In the genomic region with DNA sequence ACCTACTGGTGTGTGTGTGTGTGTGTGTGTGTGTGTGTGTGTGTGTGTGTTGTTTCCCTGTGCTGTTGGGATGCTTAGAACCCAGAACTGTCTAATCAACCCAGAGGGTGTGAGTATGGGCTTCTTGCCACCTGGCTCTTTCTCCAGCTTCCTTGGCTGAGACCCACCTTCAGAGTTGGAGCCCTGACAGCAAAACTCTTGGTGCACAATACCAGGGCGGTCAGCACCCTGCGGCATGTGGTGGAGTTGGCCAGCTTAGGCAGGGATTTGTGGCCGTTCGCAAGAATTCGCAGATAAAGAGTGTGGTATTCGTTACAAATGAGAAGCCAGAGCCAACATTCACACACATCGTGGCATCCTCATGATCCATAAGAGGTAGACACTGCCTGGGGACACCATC, we compare ENCODE assay signal across 11 mouse cellular contexts.
DNase-seq lines count a peak whose midpoint lies in the region; ATAC-seq and TF ChIP-seq lines count a peak whose summit lies in the region.
"Had no signal": no experiment of that assay in that cellular context is flagged by ENCODE, and none has a peak within 500 bp of the region (broad histone marks: within the 10 kb centered on the region; RNA-seq: fewer than 3 reads in every experiment).

No protein-coding gene starts in this region.

- no peaks in the 10 kb centered on the region for H3K9me3 ChIP-seq in heart, embryonic 12.5 days (replicated peaks)
- H3K9me3 ChIP-seq in liver, postnatal 0 days (ENCODE audit: low read length), result no peaks in the 10 kb centered on the region

- no peaks in the 10 kb centered on the region for H3K36me3 ChIP-seq in heart, embryonic 12.5 days
- no peaks in the 10 kb centered on the region for H3K36me3 ChIP-seq in liver, postnatal 0 days (replicated peaks; ENCODE audit: insufficient read depth, low read length)

- no peak overlapping the region for H3K27ac ChIP-seq in heart, embryonic 12.5 days (ENCODE audit: poor library complexity, severe bottlenecking)
- H3K27ac ChIP-seq in liver, postnatal 0 days (ENCODE audit: low read depth), result no peak overlapping the region
- H3K27ac ChIP-seq: kidney, postnatal 0 days had no signal

- peaks cover 7% of the 10 kb centered on the region; the same call in 1 of the 2 replicates for H3K27me3 ChIP-seq in heart, embryonic 12.5 days (replicated peaks)
- H3K27me3 ChIP-seq in liver, postnatal 0 days (ENCODE audit: insufficient read depth, low read length), result no peaks in the 10 kb centered on the region
- H3K27me3 ChIP-seq: CH12.LX had no signal

- H3K4me2 ChIP-seq in heart, embryonic 12.5 days, result no peak overlapping the region
- H3K4me2 ChIP-seq in liver, postnatal 0 days (ENCODE audit: low read depth, low read length), result no peak overlapping the region

- no peak for TF ChIP-seq EP300 in liver, postnatal 0 days (IDR thresholded peaks at IDR 0.05; ENCODE audit: low read depth)

- no peak for ATAC-seq in heart, embryonic 12.5 days (ENCODE audit: insufficient number of reproducible peaks, low FRiP score)
- no peak for ATAC-seq in liver, postnatal 0 days

- peak; percentile 60 to 66 for DNase-seq in heart, adult 18-20 months
- DNase-seq in testis, postnatal 10 days (ENCODE audit: low spot score), result peak; percentile 46
- no peak for DNase-seq in testis, postnatal 14 days (ENCODE audit: low spot score)
- DNase-seq in cerebellum, postnatal 14 days, result peak; percentile 80 to 87
- peak; percentile 19 for DNase-seq in lung, postnatal 14 days
- no peak for DNase-seq in liver, postnatal 0 days
- no peak for DNase-seq in adrenal gland, adult 18-20 months (ENCODE audit: low spot score in 2 of 2)
- DNase-seq: gastrocnemius, postnatal 36 days had no signal

- H3K4me3 ChIP-seq in heart, embryonic 12.5 days, result no peak overlapping the region
- H3K4me3 ChIP-seq in liver, postnatal 0 days (ENCODE audit: low read depth, low read length), result no peak overlapping the region

- no peaks in the 10 kb centered on the region for H3K4me1 ChIP-seq in heart, embryonic 12.5 days (replicated peaks)
- H3K4me1 ChIP-seq in liver, postnatal 0 days (ENCODE audit: insufficient read depth), result no peaks in the 10 kb centered on the region

- no peak overlapping the region for H3K9ac ChIP-seq in heart, embryonic 12.5 days
- H3K9ac ChIP-seq in liver, postnatal 0 days (replicated peaks), result no peak overlapping the region

- 79% methylated on average over 7 of the region's 7 CpGs for WGBS in heart, embryonic 12.5 days
- WGBS in liver, postnatal 0 days (ENCODE audit: insufficient replicate concordance), result 78% methylated on average over 7 of the region's 7 CpGs

- TF ChIP-seq CTCF in liver, postnatal 0 days (IDR thresholded peaks at IDR 0.05; ENCODE audit: low read depth), result no peak

Comparison
In these comparisons a context has a peak if more than half of its experiments do, and no peak if none do; other contexts are left out.
1. DNase-seq: peak in heart, adult 18-20 months (2 of 2), testis, postnatal 10 days (single experiment), cerebellum, postnatal 14 days (2 of 2) and lung, postnatal 14 days (single experiment); none in testis, postnatal 14 days (single experiment), liver, postnatal 0 days (single experiment) and adrenal gland, adult 18-20 months (0 of 2).